Mouse (Mus musculus): ENCODE measurements at regions not wholly inside any gene's neighbourhood (a gene's known extent, or its start where the extent isn't known, plus 50 kb on each side); places are given as distances from the start of the nearest gene placed in this dataset.

- peak; percentile 43 for DNase-seq (ENCODE audit: low read depth, low spot score)
Observed at GRCm38 (mm10) chr7:136433699-136434098, 460.7 kb upstream of the Mgmt start.

DNA sequence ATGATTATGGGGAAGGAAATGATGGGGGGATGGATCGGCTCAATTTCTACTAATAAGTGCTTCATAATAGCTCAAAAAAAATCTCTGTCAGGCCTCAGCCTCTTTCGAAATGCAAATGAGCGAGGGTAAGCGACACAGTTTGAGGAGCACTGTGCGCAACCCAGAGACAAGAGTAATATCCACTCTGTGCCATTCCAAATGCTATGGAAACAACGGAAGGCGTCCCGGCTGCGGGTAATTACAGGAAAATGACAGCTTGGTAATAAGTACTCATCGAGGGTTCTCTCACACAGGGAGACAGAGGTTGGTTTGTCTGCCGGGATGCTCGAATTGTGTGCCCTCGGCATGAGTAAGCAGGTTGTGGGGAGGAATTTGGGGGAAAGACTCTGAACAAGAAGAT is 459.9 kb upstream of the Mgmt start:
- peak; percentile 11 for DNase-seq (ENCODE audit: low read depth, low spot score)

- no peak for DNase-seq (ENCODE audit: low read depth, low spot score)
Observed at GRCm38 (mm10) chr7:136443436-136443835, 451.0 kb upstream of the Mgmt start.

DNA sequence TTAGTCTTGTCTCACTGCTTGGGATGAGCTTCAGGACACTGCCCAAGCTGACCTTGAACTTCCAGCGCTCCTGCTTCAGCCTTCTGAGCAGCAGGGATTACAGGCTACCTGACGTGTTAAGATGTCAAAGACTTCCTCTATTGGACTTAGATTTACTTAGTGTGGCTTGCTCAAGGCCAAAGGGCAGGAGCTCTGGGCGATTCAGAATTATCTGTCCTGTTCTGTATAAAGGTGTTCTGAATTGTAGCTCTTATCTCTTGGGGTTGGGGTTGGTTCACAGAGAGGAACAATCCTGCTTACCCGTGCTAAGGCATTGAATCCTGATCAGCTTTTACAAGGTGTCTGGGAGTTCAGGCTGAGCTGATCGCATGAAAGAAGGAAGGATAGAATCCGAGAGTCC is 449.3 kb upstream of the Mgmt start:
- no peak for DNase-seq (ENCODE audit: low read depth, low spot score)

GRCm38 (mm10) chr7:136449286-136449685 is 445.1 kb upstream of the Mgmt start:
- no peak for DNase-seq (ENCODE audit: low read depth, low spot score)

GRCm38 (mm10) chr7:136451672-136452361 is 442.6 kb upstream of the Mgmt start:
- DNase-seq (ENCODE audit: low read depth, low spot score): no peak

- no peak for DNase-seq (ENCODE audit: low read depth, low spot score)
Observed at GRCm38 (mm10) chr7:136452561-136452960, 441.9 kb upstream of the Mgmt start.

DNA sequence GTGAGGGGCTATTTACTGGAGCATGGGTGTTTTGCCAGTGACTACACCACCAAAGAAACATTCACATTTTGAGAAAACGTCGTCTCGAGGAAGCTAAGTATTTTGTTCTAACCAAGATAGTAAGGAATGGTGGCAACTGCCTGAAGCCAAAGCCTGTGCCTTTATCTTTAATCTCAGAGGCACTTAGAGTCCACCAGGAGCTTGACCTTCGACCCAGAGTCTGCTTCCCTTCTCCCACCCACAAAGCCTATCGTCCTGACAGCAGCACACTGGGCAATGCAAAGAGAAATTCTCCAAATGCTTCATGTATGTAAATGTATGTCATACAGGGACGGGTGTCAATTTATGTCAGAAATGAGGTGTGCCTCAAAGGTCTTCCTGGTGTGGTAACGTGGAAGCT is 437.2 kb upstream of the Mgmt start:
- no peak for DNase-seq (ENCODE audit: low read depth, low spot score)

DNA sequence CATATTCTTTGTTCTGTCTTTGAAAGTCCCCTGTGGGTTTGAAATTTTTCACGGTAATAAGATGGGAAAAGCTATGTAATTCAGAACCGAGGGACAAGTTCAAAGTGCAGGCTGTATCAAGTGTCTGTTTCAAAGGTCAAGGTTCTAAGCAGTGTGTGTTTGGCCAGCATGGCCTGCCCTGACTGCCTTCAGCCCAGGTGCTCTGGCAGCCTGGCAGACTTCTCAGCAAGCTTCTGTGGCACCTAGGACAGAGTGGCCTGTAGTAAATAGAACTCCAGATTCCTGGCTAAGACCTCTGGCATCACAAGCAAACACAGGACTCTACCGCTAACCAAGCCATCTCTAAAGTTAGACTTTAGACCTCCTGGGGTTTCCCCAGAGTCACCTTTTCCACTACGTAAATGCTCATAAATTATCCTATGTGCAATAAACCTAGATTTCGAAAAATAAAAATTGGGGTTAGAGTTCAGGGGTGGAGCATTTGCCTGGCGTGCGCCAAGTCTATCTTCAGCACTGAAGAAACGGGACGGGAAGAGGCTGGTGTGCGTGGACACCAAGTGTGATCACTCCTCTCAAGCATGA is 436.5 kb upstream of the Mgmt start:
- DNase-seq (ENCODE audit: low read depth, low spot score): no peak

DNA sequence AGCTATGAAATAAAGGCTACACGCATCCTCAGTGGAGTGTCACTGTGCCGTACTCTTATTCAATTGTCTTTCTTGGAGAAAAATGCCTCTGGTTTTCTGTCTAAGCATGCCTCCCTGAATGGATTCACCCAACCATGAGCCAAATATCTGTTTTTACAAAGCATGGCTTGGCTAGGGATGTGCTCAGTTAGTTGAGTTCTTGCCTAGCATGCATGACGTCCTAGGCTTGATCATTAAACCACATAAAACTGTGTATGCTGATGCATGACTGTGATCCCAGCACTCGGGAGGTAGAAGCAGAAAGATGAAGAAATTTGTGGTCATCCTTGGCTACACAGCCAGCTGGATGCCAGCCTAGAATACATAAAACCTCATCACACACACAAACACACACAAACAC is 417.3 kb upstream of the Mgmt start:
- DNase-seq (ENCODE audit: low read depth, low spot score): no peak

GRCm38 (mm10) chr7:136480641-136481202 is 413.7 kb upstream of the Mgmt start:
- DNase-seq (ENCODE audit: low read depth, low spot score): no peak

GRCm38 (mm10) chr7:136483237-136483636 is 411.2 kb upstream of the Mgmt start:
- DNase-seq (ENCODE audit: low read depth, low spot score): no peak

- DNase-seq (ENCODE audit: low read depth, low spot score): no peak
Observed at GRCm38 (mm10) chr7:136487556-136487955, 406.9 kb upstream of the Mgmt start.

DNA sequence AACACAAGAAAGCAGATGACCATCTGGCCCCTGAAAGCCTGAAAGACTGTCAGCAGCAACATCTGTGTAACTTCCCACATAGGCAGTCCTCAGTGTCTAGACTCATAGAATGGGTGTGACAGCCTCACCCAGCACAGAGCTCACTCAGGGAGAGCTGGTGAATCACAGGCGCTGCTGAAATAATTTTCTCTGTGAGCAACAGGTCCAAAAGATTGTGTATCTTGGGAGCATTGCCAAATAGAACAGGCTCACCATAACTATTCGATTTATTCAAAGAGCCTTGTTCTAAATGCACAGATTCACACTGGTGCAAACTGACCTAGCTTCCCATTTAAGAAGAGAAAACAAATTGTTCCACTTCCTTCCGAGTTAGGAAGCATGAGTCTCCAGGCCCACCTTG is 399.6 kb upstream of the Mgmt start:
- no peak for DNase-seq (ENCODE audit: low read depth, low spot score)

- DNase-seq (ENCODE audit: low read depth, low spot score): peak; percentile 43
Observed at GRCm38 (mm10) chr7:136496335-136497242, 397.8 kb upstream of the Mgmt start.

DNA sequence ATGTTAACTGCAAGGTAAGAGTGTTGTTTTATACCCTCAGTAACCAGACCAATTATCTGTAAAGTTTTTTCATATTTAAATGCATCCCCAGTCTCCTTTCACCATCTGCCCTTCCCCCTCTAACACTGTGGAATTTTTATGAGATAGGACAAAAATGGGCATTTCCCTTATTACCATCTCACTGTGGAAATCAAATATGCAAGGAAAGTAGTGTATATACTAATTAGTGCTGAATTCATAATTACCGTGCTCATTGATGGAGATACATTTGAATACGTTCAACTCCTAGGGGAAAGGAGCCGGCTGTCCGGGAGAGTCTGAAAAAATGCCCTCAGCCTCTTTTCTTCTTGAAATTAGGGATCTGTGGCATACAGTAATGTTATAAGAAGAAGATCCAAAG is 394.4 kb upstream of the Mgmt start:
- DNase-seq (ENCODE audit: low read depth, low spot score): no peak

DNA sequence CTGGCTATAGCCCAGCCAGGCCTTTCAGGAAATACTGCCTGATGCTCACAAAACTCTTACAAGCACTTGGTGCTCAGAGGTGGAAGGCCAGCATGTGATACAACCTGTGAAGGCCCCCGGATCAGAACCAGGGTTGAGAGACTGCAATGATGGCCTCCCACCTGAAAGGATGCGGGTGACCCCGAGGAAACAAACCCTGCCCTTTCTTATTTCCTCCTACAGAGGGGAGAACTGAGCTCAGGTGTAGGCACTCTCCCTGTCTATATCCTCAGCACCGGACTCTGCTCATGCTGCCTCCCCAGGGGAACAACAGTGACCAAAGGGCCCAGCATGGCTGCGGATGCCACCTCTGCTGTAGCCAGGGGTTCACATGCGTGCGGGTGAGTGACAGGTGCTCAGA is 393.3 kb upstream of the Mgmt start:
- no peak for DNase-seq (ENCODE audit: low read depth, low spot score)

GRCm38 (mm10) chr7:136501855-136502847 is 392.3 kb upstream of the Mgmt start:
- DNase-seq (ENCODE audit: low read depth, low spot score): no peak

DNA sequence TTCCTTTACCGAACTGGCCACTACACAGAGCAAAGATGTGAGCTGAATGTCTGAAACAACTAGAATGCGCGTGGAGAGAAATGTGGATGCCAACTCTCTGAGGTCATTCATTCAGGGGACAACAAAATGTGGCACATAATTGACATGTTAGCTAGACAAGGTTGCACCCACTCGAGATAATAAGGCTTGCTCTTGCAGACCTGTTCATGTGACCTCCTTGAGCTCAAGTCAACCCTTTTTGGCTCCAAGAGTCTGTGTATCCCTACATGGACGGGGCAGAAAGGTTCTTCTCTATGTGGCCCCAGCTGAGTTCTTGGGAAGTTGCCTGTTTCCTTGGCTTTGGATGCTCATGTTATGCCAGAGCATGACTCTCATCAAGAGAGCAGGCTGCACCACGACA is 383.0 kb upstream of the Mgmt start:
- no peak for DNase-seq (ENCODE audit: low read depth, low spot score)

GRCm38 (mm10) chr7:136515376-136515775 is 379.0 kb upstream of the Mgmt start:
- DNase-seq (ENCODE audit: low read depth, low spot score): no peak

- no peak for DNase-seq (ENCODE audit: low read depth, low spot score)
Observed at GRCm38 (mm10) chr7:136525821-136526220, 368.6 kb upstream of the Mgmt start.

Measured in telencephalon, adult 2 months (tissue).